Mouse (Mus musculus) liver, embryonic 14.5 days (tissue): ENCODE results near the gene Snrpe. TPM values are rescaled to one million over a fixed set of nuclear protein-coding genes. Genes with fewer than 3 reads are reported as not detected.

Experiments used
- ATAC-seq: fragments of 200-750 bp; cut with Nextera tagmentation; 2 replicates; pipeline ENCODE4 v1.8.0; 2017; ENCODE audit warnings: moderate number of reproducible peaks, mild to moderate bottlenecking, moderate library complexity; ENCODE audit not compliant: insufficient read depth
- DNase-seq, 3 experiments: peaks; one replicate each; pipeline ENCODE4 v3.0.0-alpha.2; 2012 to 2013; ENCODE audit warnings: low read depth in 3 of 3, low spot score in 3 of 3
- H3K27ac ChIP-seq: fragments of 300-500 bp; sonication (generic); 2 replicates; pipeline ENCODE4 v1.5.1; 2014; ENCODE audit warnings: moderate library complexity, mild to moderate bottlenecking, control low read depth, inconsistent platforms
- H3K27me3 ChIP-seq: fragments of 300-500 bp; sonication (generic); 2 replicates; pipeline ENCODE4 v1.6.1; 2014; ENCODE audit warnings: mild to moderate bottlenecking, low read length, moderate library complexity; ENCODE audit not compliant: control insufficient read depth, insufficient read depth
- H3K36me3 ChIP-seq: fragments of 300-500 bp; sonication (generic); replicated peaks from 2 replicates; pipeline ENCODE4 v1.6.1; 2014; ENCODE audit warnings: low read depth; ENCODE audit not compliant: control insufficient read depth, insufficient read depth
- H3K4me1 ChIP-seq, 2 experiments: fragments of 200-500 bp in 1 of 2; fragments of 300-500 bp in 1 of 2; sonication (generic) in 1 of 2; replicated peaks; 2 replicates each; pipeline ENCODE4 v1.6.1; 2012 to 2014; ENCODE audit warnings: antibody characterized with exemption in 1 of 2, inconsistent platforms in 1 of 2, low read length in 1 of 2; ENCODE audit not compliant: control insufficient read depth in 2 of 2, insufficient read depth in 2 of 2
- H3K4me2 ChIP-seq: fragments of 300-500 bp; sonication (generic); 2 replicates; pipeline ENCODE4 v1.6.1; 2014; ENCODE audit warnings: low read depth, mild to moderate bottlenecking, control low read depth, moderate library complexity
- H3K4me3 ChIP-seq, 2 experiments: fragments of 200-500 bp in 1 of 2; fragments of 300-500 bp in 1 of 2; sonication (generic) in 1 of 2; 2 replicates each; pipeline ENCODE4 v1.5.1; 2012 to 2014; ENCODE audit warnings: low read depth in 2 of 2, low read length in 2 of 2, mild to moderate bottlenecking in 2 of 2, control low read depth in 1 of 2, inconsistent platforms in 1 of 2, moderate library complexity in 1 of 2; ENCODE audit not compliant: insufficient read depth in 1 of 2
- H3K9ac ChIP-seq: fragments of 300-500 bp; sonication (generic); replicated peaks from 2 replicates; pipeline ENCODE4 v1.6.1; 2014; ENCODE audit warnings: mild to moderate bottlenecking, control low read depth, moderate library complexity
- H3K9me3 ChIP-seq: fragments of 300-500 bp; sonication (generic); 2 replicates; pipeline ENCODE4 v1.6.1; 2016; ENCODE audit warnings: low read length, mixed read lengths; ENCODE audit not compliant: control insufficient read depth
- CTCF ChIP-seq: IDR thresholded peaks from 2 replicates; pipeline ENCODE4 v1.5.1; 2016; ENCODE audit warnings: antibody characterized with exemption, low read depth, control low read depth
- EP300 ChIP-seq: IDR thresholded peaks from 2 replicates; pipeline ENCODE4 v1.6.1; 2016; ENCODE audit warnings: antibody characterized with exemption, low read depth
- WGBS: fragments of 180-500 bp; shearing (Covaris S2); extraction: QIAGEN DNeasy Blood & Tissue Kit; methylation state at CpG from one replicate; pipeline ENCODE4 v1.1.7; 2014; ENCODE audit not compliant: insufficient replicate concordance; 5-methylcytosine and 5-hydroxymethylcytosine counted together
- polyA plus RNA-seq, 2 experiments: library from polyadenylated mRNA; depleted of rRNA in 1 of 2; stranded (reverse) in 1 of 2; unstranded in 1 of 2; fragments of >200 nt; fragmentation: Nextera tagmentation in 1 of 2; extraction: Ambion mirVana in 1 of 2; gene quantifications; 2 replicates each; pipeline versions ENCODE4 v1.2.1 to v1.2.3; 2012 to 2014

The Snrpe gene
- polyA plus RNA-seq, 2 experiments = 241 to 500 TPM

DNA sequence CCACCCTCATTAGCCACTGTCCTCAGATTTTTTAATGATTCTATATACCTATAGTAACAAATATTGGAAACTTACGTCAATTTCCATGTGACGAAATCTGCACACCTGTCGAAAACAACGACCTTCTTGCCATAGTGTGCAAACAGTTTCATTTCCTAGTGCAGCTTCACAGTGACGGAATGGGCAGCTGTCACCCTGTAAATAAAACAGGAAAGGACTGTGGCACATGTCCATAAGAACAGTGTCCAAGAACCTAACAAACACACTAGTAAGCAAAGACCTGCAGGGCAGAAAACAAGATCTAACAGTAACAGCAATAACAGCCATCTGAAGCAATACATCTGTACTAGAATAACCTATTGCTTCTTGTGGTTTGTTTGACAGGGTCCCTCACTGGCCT is 35.6 kb upstream of the Snrpe start:
- 0 out of 4 replicates have a peak, but pooled peaks cover 0 to 1% of the 10 kb centered on the region in 2 experiments for H3K4me1 ChIP-seq
- H3K4me2 ChIP-seq = no peak overlapping the region
- no peak for TF ChIP-seq CTCF
- TF ChIP-seq EP300 = no peak
- ATAC-seq = no peak
- WGBS = 81% methylated on average over 5 of the region's 5 CpGs
- no peak for DNase-seq
- no peaks in the 10 kb centered on the region for H3K9me3 ChIP-seq
- H3K9ac ChIP-seq = no peak overlapping the region
- no peaks in the 10 kb centered on the region for H3K27me3 ChIP-seq
- H3K4me3 ChIP-seq = no peak overlapping the region
- peaks cover 53% of the 10 kb centered on the region for H3K36me3 ChIP-seq
- H3K27ac ChIP-seq = no peak overlapping the region

DNA sequence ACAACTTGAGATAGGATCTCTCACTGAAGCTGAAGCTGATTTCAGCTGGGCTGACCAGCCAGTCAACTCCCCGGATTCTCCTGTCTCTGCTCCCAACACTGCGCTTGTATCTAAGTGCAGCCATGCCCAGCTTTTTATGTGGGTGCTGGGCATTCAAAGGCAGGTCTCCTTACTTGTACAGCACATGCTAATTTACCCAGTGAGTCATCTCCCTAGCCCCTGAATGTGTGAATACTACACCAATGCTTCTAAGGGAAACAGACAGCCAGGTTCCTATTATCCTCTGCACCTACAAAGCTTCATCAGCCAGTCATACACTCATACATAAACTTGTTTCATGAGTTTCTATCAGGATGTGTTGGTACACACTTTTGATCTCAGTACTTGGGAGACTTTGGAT is 31.1 kb upstream of the Snrpe start:
- Histone ChIP-seq H3K4me1 (no peaks in the 10 kb centered on the region), H3K4me3 (no peak overlapping the region), H3K27me3 (no peaks in the 10 kb centered on the region), H3K27ac (no peak overlapping the region), H3K4me2 (no peak overlapping the region), H3K36me3 (peaks cover 78% of the 10 kb centered on the region), H3K9me3 (no peaks in the 10 kb centered on the region), H3K9ac (no peak overlapping the region)
- 91% methylated on average over 2 of the region's 2 CpGs for WGBS
- TF ChIP-seq EP300 (no peak), CTCF (no peak)
- DNase-seq = no peak
- no peak for ATAC-seq

- no peak overlapping the region for H3K4me2 ChIP-seq
- H3K4me1 ChIP-seq = no peaks in the 10 kb centered on the region
- H3K36me3 ChIP-seq = peaks cover 81% of the 10 kb centered on the region
- no peak for ATAC-seq
- H3K27ac ChIP-seq = no peak overlapping the region
- 86% methylated on average over 6 of the region's 6 CpGs for WGBS
- TF ChIP-seq EP300 (no peak), CTCF (no peak)
- H3K9me3 ChIP-seq = no peaks in the 10 kb centered on the region
- DNase-seq = no peak
- no peak overlapping the region for H3K4me3 ChIP-seq
- H3K27me3 ChIP-seq = no peaks in the 10 kb centered on the region
- no peak overlapping the region for H3K9ac ChIP-seq
Observed at GRCm38 (mm10) chr1:133638517-133638916, 28.4 kb upstream of the Snrpe start.

DNA sequence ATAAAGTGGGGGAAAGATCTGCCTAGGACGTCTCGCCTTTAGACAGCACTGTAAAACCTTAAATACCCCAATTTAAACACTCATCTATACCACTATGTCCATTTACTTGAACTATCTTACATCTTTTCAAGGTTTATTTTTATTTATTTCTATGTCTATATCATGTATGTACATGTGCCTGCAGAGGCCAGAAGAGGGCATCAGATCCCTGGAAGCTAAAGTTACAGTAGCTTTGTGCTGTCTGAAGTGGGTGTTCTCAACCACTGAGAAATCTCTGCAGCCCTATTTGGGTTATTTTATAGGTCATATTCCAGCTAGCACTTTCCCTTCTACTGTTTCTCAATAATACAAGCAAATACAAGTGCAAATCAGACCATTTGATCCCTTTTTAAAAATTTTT is 22.1 kb upstream of the Snrpe start:
- WGBS = 80% methylated on average over 2 of the region's 2 CpGs
- no peaks in the 10 kb centered on the region for H3K27me3 ChIP-seq
- H3K4me2 ChIP-seq = no peak overlapping the region
- H3K4me3 ChIP-seq = no peak overlapping the region
- no peaks in the 10 kb centered on the region for H3K4me1 ChIP-seq
- DNase-seq = no peak
- peaks cover 66% of the 10 kb centered on the region for H3K36me3 ChIP-seq
- no peak overlapping the region for H3K9ac ChIP-seq
- ATAC-seq = no peak
- H3K9me3 ChIP-seq = no peaks in the 10 kb centered on the region
- TF ChIP-seq EP300 (no peak), CTCF (peak; percentile 13; the same call in 1 of the 2 replicates)
- H3K27ac ChIP-seq = no peak overlapping the region

DNA sequence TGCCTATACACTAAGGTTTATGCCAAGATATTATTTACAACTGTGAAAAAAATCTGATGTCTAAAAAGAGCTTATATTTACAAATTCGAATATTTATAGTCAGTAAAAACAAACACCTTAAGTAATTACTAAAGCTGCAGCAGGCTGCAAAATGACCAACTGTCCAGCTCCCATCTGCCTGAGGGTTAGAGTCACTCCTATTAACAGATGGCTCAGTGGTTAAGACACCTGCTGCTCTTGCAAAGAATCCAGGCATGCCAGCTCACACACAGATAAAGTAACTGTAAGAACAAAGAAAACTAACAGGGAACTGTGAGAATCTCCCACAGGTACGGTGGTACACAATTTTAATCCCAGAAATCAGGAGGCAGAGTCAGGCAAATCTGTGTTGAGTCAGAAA is 15.0 kb upstream of the Snrpe start:
- peaks cover 70% of the 10 kb centered on the region for H3K36me3 ChIP-seq
- 58% methylated on average over 2 of the region's 2 CpGs for WGBS

More for the DNA sequence above, 15.0 kb upstream of the Snrpe start:
- Histone ChIP-seq H3K9me3 (no peaks in the 10 kb centered on the region), H3K27ac (no peak overlapping the region), H3K4me1 (no peaks in the 10 kb centered on the region), H3K27me3 (no peaks in the 10 kb centered on the region), H3K4me3 (no peak overlapping the region), H3K9ac (no peak overlapping the region), H3K4me2 (no peak overlapping the region)
- DNase-seq (no peak), ATAC-seq (no peak)
- TF ChIP-seq CTCF = no peak
- TF ChIP-seq EP300 = no peak
